Mouse (Mus musculus): ENCODE results near the gene Tom1l2. TPM values are rescaled to one million over a fixed set of nuclear protein-coding genes. Genes with fewer than 3 reads are reported as not detected.

The Tom1l2 gene
- polyA plus RNA-seq, 1 experiment from 2014 or later: 12.6 TPM

DNA sequence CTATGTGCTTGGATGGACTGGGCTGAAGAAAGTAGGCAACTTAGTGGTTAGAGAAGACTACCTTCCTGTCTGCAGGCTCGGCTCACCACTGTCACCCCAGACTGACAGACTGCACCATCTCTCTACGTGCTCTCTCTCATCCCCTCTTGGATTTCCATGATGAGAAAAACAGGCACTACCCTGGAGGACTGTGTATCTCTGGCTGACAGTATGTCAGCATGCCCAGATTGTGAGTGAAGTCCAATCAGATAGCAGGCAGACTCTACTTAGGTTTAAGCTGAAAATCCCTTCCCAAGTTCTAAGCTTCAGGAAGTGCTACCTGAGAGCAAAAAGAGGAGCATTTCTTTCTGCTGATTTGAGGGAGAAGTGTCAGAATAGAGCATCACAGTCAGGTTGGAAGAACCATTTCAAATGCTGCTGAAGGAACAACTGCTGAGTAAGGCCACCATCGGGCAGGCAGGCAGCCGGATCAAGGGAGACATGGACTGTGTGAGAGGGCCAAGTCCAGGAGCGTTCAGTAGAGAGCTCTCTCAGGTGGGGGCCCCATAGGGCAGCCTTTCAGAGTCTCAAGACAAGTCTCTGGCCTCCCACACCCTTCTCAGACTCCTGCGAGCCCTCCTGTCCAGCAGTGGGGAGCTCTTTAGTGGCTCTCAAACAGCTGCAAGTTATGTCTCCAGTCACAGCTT, 76.2 kb downstream of the Tom1l2 start:
- 77% methylated on average over 6 of the region's 6 CpGs for WGBS
- Histone ChIP-seq H3K4me1 (replicated peaks; ENCODE audit: control insufficient read depth, insufficient read depth, low read length) (peaks cover 22% of the 10 kb centered on the region), H3K27me3 (replicated peaks; ENCODE audit: control insufficient read depth, insufficient read depth, low read length) (no peaks in the 10 kb centered on the region), H3K27ac (ENCODE audit: low read depth, low read length) (no peak overlapping the region), H3K9ac (ENCODE audit: low read depth, low read length) (no peak overlapping the region), H3K4me3 (ENCODE audit: low read depth, low read length) (no peak overlapping the region), H3K36me3 (ENCODE audit: control insufficient read depth, insufficient read depth, low read length) (no peaks in the 10 kb centered on the region), H3K9me3 (ENCODE audit: control insufficient read depth, low read length) (no peaks in the 10 kb centered on the region), H3K4me2 (no peak overlapping the region)
- DNase-seq (ENCODE audit: low spot score) (no peak), ATAC-seq (replicated peaks; ENCODE audit: low FRiP score) (no peak)

DNA sequence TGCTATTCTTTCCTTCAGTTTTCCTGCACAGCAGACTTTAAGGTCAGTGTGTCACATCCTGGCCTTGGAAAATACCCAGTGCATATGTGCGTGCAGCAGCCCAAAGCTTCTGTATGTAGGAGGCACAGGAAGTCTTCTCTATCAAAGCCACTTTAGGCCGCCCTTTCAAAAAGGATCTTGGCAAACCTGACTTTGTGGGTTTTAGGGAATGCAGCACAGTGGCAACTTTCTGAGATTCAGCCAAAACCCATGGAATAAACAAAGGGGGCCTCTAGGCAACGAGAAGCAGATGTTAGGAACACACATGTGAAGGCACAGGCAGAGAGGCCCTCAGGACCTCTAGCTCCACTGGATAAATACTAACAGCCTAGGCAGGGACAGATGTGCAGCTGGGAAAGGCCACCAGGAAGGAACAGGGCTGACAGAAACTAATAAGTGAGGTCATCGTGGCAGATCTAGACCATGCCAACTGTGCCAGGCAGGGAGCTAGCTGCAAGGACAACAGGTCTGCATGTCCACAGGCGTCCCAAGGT, 79.4 kb downstream of the Tom1l2 start:
- no peaks in the 10 kb centered on the region for H3K9me3 ChIP-seq (ENCODE audit: control insufficient read depth, low read length)
- DNase-seq (ENCODE audit: low spot score) (no peak), ATAC-seq (replicated peaks; ENCODE audit: low FRiP score) (no peak)
- whole genome bisulfite sequencing: 69% methylated on average over 5 of the region's 5 CpGs
- no peak overlapping the region for H3K4me3 ChIP-seq (ENCODE audit: low read depth, low read length)
- no peaks in the 10 kb centered on the region for H3K36me3 ChIP-seq (ENCODE audit: control insufficient read depth, insufficient read depth, low read length)
- H3K9ac ChIP-seq (ENCODE audit: low read depth, low read length): no peak overlapping the region
- H3K4me1 ChIP-seq (replicated peaks; ENCODE audit: control insufficient read depth, insufficient read depth, low read length): 0 out of 2 replicates have a peak, but pooled peaks cover 3% of the 10 kb centered on the region
- H3K4me2 ChIP-seq: no peak overlapping the region
- H3K27ac ChIP-seq (ENCODE audit: low read depth, low read length): peak overlapping the region; percentile 30; the same call in 1 of the 2 replicates
- no peaks in the 10 kb centered on the region for H3K27me3 ChIP-seq (replicated peaks; ENCODE audit: control insufficient read depth, insufficient read depth, low read length)

DNA sequence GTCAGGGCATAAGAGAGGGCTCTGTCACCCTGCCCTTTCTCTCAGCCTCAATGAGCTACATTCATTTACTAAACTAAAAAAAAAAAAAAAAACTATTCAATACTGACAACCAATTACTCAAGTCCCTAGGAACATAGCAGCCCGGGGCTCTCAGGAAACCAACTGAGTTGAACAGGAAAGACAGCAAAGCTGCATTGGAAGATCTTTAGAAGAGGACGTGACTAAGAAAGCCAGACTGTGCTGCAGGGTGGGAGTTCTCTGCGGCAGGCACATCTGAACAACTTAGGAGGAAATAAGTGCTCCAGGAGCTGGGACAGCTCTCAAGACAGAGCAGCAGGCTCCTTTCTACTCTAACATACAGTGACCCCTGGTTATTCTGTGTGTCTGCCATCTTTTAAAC, 84.1 kb downstream of the Tom1l2 start:
- no peak for DNase-seq (ENCODE audit: low spot score)
- Histone ChIP-seq H3K9me3 (ENCODE audit: control insufficient read depth, low read length) (no peaks in the 10 kb centered on the region), H3K9ac (ENCODE audit: low read depth, low read length) (no peak overlapping the region), H3K4me2 (no peak overlapping the region), H3K4me3 (ENCODE audit: low read depth, low read length) (no peak overlapping the region), H3K36me3 (ENCODE audit: control insufficient read depth, insufficient read depth, low read length) (no peaks in the 10 kb centered on the region), H3K4me1 (replicated peaks; ENCODE audit: control insufficient read depth, insufficient read depth, low read length) (no peaks in the 10 kb centered on the region), H3K27me3 (replicated peaks; ENCODE audit: control insufficient read depth, insufficient read depth, low read length) (no peaks in the 10 kb centered on the region), H3K27ac (ENCODE audit: low read depth, low read length) (0 out of 2 replicates have a peak overlapping the region, but pooled peaks have one; percentile 26)
- WGBS: 43% methylated on average over 3 of the region's 3 CpGs
- peak; percentile 43; the same call in 1 of the 2 replicates for ATAC-seq (replicated peaks; ENCODE audit: low FRiP score)

DNA sequence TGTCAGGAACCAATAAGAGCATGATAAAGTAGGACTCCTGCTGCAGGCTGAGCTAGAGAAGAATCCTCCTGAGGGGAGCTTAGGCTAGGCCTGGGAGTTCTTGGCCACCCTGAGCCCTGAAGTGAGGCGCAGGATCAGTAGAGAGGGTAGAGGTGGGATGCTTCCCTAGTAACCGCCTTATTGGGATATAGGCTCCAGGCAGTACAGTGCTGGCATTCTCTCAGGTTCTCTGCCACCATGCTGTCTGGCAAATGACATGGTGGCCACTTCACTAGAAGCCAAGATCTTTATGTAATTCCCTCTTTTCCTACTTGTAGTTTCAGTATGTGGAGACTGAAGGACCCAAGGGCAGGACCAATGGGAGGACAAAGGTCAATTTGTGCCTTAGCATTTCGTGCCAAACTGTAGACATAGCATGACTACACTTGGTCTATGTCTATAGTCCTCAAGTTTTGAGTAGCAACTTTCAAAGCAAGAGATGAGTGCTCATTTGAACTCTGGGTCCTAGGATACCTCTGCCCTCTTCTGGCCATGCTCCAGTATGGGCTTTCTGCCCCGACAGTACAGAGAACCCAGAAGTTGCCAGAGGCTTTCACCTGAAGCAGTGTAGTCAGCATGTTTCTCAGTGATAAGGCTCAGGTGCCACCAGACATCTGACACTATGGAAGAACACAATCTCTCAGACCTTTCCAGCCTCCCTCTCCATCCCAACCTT, 87.3 kb downstream of the Tom1l2 start:
- no peak overlapping the region for H3K9ac ChIP-seq (ENCODE audit: low read depth, low read length)
- H3K4me1 ChIP-seq (replicated peaks; ENCODE audit: control insufficient read depth, insufficient read depth, low read length): no peaks in the 10 kb centered on the region
- 78% methylated on average over 4 of the region's 4 CpGs for WGBS
- no peaks in the 10 kb centered on the region for H3K27me3 ChIP-seq (replicated peaks; ENCODE audit: control insufficient read depth, insufficient read depth, low read length)
- no peaks in the 10 kb centered on the region for H3K9me3 ChIP-seq (ENCODE audit: control insufficient read depth, low read length)
- DNase-seq (ENCODE audit: low spot score) (no peak), ATAC-seq (replicated peaks; ENCODE audit: low FRiP score) (no peak)
- no peak overlapping the region for H3K4me2 ChIP-seq
- no peak overlapping the region for H3K4me3 ChIP-seq (ENCODE audit: low read depth, low read length)
- H3K27ac ChIP-seq (ENCODE audit: low read depth, low read length): no peak overlapping the region
- H3K36me3 ChIP-seq (ENCODE audit: control insufficient read depth, insufficient read depth, low read length): no peaks in the 10 kb centered on the region

DNA sequence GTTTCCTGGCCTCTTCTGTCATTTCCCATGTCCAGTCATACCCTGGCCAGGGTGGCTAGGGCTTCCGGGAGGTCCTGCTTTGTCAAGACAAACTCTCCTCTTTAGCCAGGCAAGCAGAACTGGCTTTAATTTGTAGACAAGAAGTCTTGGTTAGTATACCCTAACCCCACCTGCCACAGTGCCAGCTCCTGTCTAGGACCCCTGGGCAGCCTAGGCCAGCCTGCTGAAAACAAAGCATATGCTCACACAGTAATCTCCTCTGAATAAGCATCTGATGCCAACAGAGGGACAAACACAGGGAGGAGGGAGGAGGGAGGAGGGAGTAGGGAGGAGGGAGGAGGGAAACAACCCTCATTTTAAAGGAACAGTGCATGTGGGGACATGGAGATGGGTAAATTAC, 88.1 kb downstream of the Tom1l2 start:
- Histone ChIP-seq H3K27ac (ENCODE audit: low read depth, low read length) (no peak overlapping the region), H3K4me2 (no peak overlapping the region), H3K4me1 (replicated peaks; ENCODE audit: control insufficient read depth, insufficient read depth, low read length) (no peaks in the 10 kb centered on the region), H3K9me3 (ENCODE audit: control insufficient read depth, low read length) (no peaks in the 10 kb centered on the region), H3K36me3 (ENCODE audit: control insufficient read depth, insufficient read depth, low read length) (no peaks in the 10 kb centered on the region), H3K9ac (ENCODE audit: low read depth, low read length) (no peak overlapping the region), H3K27me3 (replicated peaks; ENCODE audit: control insufficient read depth, insufficient read depth, low read length) (no peaks in the 10 kb centered on the region), H3K4me3 (ENCODE audit: low read depth, low read length) (no peak overlapping the region)
- ATAC-seq (replicated peaks; ENCODE audit: low FRiP score): no peak
- 88% methylated on average over 1 of the region's 1 CpGs for WGBS
- DNase-seq (ENCODE audit: low spot score): no peak

DNA sequence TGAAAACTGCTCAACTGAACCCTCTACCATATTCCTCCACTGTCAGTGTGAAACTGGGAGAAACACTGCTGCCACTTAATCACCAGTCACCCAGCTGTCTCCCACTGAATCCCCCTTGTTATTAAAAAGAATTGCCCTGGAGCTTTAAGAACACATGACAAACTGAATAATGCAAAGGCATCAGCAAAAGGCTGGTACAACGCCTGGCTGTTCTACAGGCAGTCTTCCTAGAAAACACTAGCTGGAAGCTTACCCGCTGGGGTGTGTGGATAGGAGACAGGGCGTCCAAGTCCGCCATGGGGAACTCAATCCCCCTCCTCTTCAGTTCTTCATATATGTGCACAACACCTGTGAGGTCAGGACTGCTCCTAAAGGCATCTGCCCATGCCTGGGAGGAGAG, 90.3 kb downstream of the Tom1l2 start:
- no peak overlapping the region for H3K4me2 ChIP-seq
- no peaks in the 10 kb centered on the region for H3K36me3 ChIP-seq (ENCODE audit: control insufficient read depth, insufficient read depth, low read length)
- H3K9ac ChIP-seq (ENCODE audit: low read depth, low read length): no peak overlapping the region
- H3K4me3 ChIP-seq (ENCODE audit: low read depth, low read length): no peak overlapping the region
- ATAC-seq (replicated peaks; ENCODE audit: low FRiP score): no peak
- H3K4me1 ChIP-seq (replicated peaks; ENCODE audit: control insufficient read depth, insufficient read depth, low read length): no peaks in the 10 kb centered on the region
- no peaks in the 10 kb centered on the region for H3K27me3 ChIP-seq (replicated peaks; ENCODE audit: control insufficient read depth, insufficient read depth, low read length)
- H3K9me3 ChIP-seq (ENCODE audit: control insufficient read depth, low read length): no peaks in the 10 kb centered on the region
- WGBS: 88% methylated on average over 4 of the region's 4 CpGs
- H3K27ac ChIP-seq (ENCODE audit: low read depth, low read length): no peak overlapping the region
- no peak for DNase-seq (ENCODE audit: low spot score)

DNA sequence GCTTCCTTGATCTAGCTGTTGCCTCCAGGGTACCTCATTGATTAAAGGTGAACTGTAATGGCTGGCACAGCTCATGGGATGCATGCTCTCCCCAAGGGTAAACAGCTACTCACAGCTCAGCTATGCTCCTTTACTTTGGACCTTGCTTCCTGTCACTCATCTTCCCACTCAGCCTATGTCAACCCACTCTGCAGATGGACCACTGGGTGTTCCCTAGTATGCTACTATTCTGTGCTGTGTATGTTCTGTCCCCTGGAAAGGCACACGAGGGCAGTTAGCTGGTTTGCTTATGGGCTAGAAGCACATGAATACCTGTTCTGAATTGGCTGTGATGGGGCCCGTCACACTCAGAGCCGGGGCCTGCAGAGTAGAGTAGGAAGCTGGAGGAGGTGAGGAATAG, 92.0 kb downstream of the Tom1l2 start:
- no peak overlapping the region for H3K9ac ChIP-seq (ENCODE audit: low read depth, low read length)
- no peaks in the 10 kb centered on the region for H3K4me1 ChIP-seq (replicated peaks; ENCODE audit: control insufficient read depth, insufficient read depth, low read length)
- no peaks in the 10 kb centered on the region for H3K36me3 ChIP-seq (ENCODE audit: control insufficient read depth, insufficient read depth, low read length)
- ATAC-seq (replicated peaks; ENCODE audit: low FRiP score) (no peak), DNase-seq (ENCODE audit: low spot score) (no peak)
- no peak overlapping the region for H3K4me3 ChIP-seq (ENCODE audit: low read depth, low read length)
- no peaks in the 10 kb centered on the region for H3K9me3 ChIP-seq (ENCODE audit: control insufficient read depth, low read length)
- H3K27ac ChIP-seq (ENCODE audit: low read depth, low read length): no peak overlapping the region
- WGBS: 86% methylated on average over 3 of the region's 3 CpGs
- H3K4me2 ChIP-seq: no peak overlapping the region
- no peaks in the 10 kb centered on the region for H3K27me3 ChIP-seq (replicated peaks; ENCODE audit: control insufficient read depth, insufficient read depth, low read length)

DNA sequence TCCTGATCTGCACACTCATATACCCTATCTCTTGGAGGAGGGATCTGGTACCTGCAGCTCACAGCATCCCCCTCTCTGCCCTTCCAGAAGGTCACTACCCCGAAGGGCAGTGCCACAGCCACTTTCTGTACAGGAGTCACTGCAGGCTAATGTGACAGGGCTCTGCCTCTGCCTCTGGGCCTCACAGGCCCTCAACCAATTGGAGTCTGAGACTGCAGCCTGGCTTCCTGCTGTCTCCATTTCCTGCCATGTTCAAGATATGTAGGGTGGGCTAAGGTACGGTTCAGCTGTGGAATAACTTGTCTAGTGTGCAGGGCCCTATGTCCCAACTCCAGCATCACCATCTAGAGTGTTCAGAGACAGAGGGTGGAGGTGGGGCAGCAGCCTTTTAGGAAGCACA, 95.0 kb downstream of the Tom1l2 start:
- H3K27ac ChIP-seq (ENCODE audit: low read depth, low read length): no peak overlapping the region
- no peak overlapping the region for H3K9ac ChIP-seq (ENCODE audit: low read depth, low read length)
- no peaks in the 10 kb centered on the region for H3K4me1 ChIP-seq (replicated peaks; ENCODE audit: control insufficient read depth, insufficient read depth, low read length)
- H3K4me3 ChIP-seq (ENCODE audit: low read depth, low read length): no peak overlapping the region
- H3K9me3 ChIP-seq (ENCODE audit: control insufficient read depth, low read length): no peaks in the 10 kb centered on the region
- H3K27me3 ChIP-seq (replicated peaks; ENCODE audit: control insufficient read depth, insufficient read depth, low read length): no peaks in the 10 kb centered on the region
- ATAC-seq (replicated peaks; ENCODE audit: low FRiP score): no peak
- DNase-seq (ENCODE audit: low spot score): no peak
- no peaks in the 10 kb centered on the region for H3K36me3 ChIP-seq (ENCODE audit: control insufficient read depth, insufficient read depth, low read length)
- no peak overlapping the region for H3K4me2 ChIP-seq
- WGBS: 72% methylated on average over 2 of the region's 2 CpGs

DNA sequence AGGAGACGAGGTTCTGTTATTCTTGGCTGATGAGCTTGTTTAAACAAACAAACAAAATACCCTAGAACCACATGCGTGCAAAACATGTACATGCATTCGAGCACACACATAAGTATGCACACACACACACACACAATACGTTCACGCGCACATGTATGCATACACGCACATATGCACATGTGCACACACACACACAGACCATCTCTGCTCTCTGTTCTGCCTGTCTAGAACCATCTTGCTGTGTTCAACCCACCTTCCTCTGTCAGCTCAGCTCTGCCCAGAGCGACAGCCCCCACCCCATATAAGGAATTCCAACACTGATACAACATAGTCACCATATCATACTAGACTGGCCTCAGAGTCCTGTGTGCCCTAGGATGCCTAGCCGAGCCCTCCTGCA, 96.0 kb downstream of the Tom1l2 start:
- 88% methylated on average over 9 of the region's 9 CpGs for WGBS
- no peaks in the 10 kb centered on the region for H3K27me3 ChIP-seq (replicated peaks; ENCODE audit: control insufficient read depth, insufficient read depth, low read length)
- H3K4me3 ChIP-seq (ENCODE audit: low read depth, low read length): no peak overlapping the region
- no peaks in the 10 kb centered on the region for H3K4me1 ChIP-seq (replicated peaks; ENCODE audit: control insufficient read depth, insufficient read depth, low read length)
- no peaks in the 10 kb centered on the region for H3K9me3 ChIP-seq (ENCODE audit: control insufficient read depth, low read length)
- no peak overlapping the region for H3K4me2 ChIP-seq
- DNase-seq (ENCODE audit: low spot score) (no peak), ATAC-seq (replicated peaks; ENCODE audit: low FRiP score) (no peak)
- H3K27ac ChIP-seq (ENCODE audit: low read depth, low read length): no peak overlapping the region
- H3K9ac ChIP-seq (ENCODE audit: low read depth, low read length): no peak overlapping the region
- no peaks in the 10 kb centered on the region for H3K36me3 ChIP-seq (ENCODE audit: control insufficient read depth, insufficient read depth, low read length)

Measured in liver, embryonic 11.5 days (tissue).